Mouse (Mus musculus): ENCODE results near the gene Olfr116. TPM values are rescaled to one million over a fixed set of nuclear protein-coding genes. Genes with fewer than 3 reads are reported as not detected.

The Olfr116 gene
- not detected in 2 replicates for polyA plus RNA-seq (2012; ENCODE audit: insufficient read depth, insufficient read length, low replicate concordance, missing spikeins)

GRCm38 (mm10) chr17:37627009-37627408, at the start of gene Olfr116, which contains the start of gene Olfr115:
Gene Olfr116 (minus strand): TSS chr17:37627199.
Gene Olfr115 (minus strand): TSS chr17:37627109.
- Histone ChIP-seq H3K27ac (ENCODE audit: insufficient read depth, low read depth, low read length) (no peak within 1 kb of the TSS), H3K4me1 (ENCODE audit: control insufficient read depth, insufficient read depth, low read length) (no peaks in the 10 kb centered on the region), H3K4me3 (ENCODE audit: insufficient read depth, low read depth, low read length) (no peak within 1 kb of the TSS)
- WGBS: 85% methylated on average over 2 of the region's 2 CpGs
- no peak for TF ChIP-seq CTCF (IDR thresholded peaks at IDR 0.05; ENCODE audit: insufficient read depth, low read depth, low read length)
- no peak for TF ChIP-seq POLR2A (IDR thresholded peaks at IDR 0.05; ENCODE audit: insufficient read depth, low read depth, low read length)

- WGBS: 67% methylated on average over 2 of the region's 2 CpGs
- TF ChIP-seq POLR2A (IDR thresholded peaks at IDR 0.05; ENCODE audit: insufficient read depth, low read depth, low read length): no peak
- TF ChIP-seq CTCF (IDR thresholded peaks at IDR 0.05; ENCODE audit: insufficient read depth, low read depth, low read length): no peak
Observed at GRCm38 (mm10) chr17:37666688-37667087, 39.7 kb upstream of the Olfr116 start, which contains the start of gene Olfr118. Gene Olfr118 (plus strand): TSS chr17:37666988.

GRCm38 (mm10) chr17:37663682-37664081, 36.7 kb upstream of the Olfr116 start, which contains the start of gene Olfr117:
Gene Olfr117 (minus strand): TSS chr17:37663782.
- Histone ChIP-seq H3K27ac (ENCODE audit: insufficient read depth, low read depth, low read length) (no peak within 1 kb of the TSS), H3K4me3 (ENCODE audit: insufficient read depth, low read depth, low read length) (no peak within 1 kb of the TSS), H3K4me1 (ENCODE audit: control insufficient read depth, insufficient read depth, low read length) (no peaks in the 10 kb centered on the region)
- TF ChIP-seq POLR2A (IDR thresholded peaks at IDR 0.05; ENCODE audit: insufficient read depth, low read depth, low read length) (no peak), CTCF (IDR thresholded peaks at IDR 0.05; ENCODE audit: insufficient read depth, low read depth, low read length) (no peak)
- 60% methylated on average over 1 of the region's 1 CpGs for WGBS

More at GRCm38 (mm10) chr17:37666688-37667087, 39.7 kb upstream of the Olfr116 start, which contains the start of gene Olfr118:
- no peaks in the 10 kb centered on the region for H3K4me1 ChIP-seq (ENCODE audit: control insufficient read depth, insufficient read depth, low read length)
- no peak within 1 kb of the TSS for H3K4me3 ChIP-seq (ENCODE audit: insufficient read depth, low read depth, low read length)
- H3K27ac ChIP-seq (ENCODE audit: insufficient read depth, low read depth, low read length): no peak within 1 kb of the TSS

- H3K4me3 ChIP-seq (ENCODE audit: insufficient read depth, low read depth, low read length): no peak within 1 kb of the TSS
- H3K4me1 ChIP-seq (ENCODE audit: control insufficient read depth, insufficient read depth, low read length): no peaks in the 10 kb centered on the region
- H3K27ac ChIP-seq (ENCODE audit: insufficient read depth, low read depth, low read length): no peak within 1 kb of the TSS
- TF ChIP-seq CTCF (IDR thresholded peaks at IDR 0.05; ENCODE audit: insufficient read depth, low read depth, low read length) (no peak), POLR2A (IDR thresholded peaks at IDR 0.05; ENCODE audit: insufficient read depth, low read depth, low read length) (no peak)
Observed at GRCm38 (mm10) chr17:37592643-37593042, 34.4 kb downstream of the Olfr116 start, which contains the start of gene Olfr114. Gene Olfr114 (minus strand): TSS chr17:37592743.

- TF ChIP-seq CTCF (IDR thresholded peaks at IDR 0.05; ENCODE audit: insufficient read depth, low read depth, low read length): no peak
- no peaks in the 10 kb centered on the region for H3K4me1 ChIP-seq (ENCODE audit: control insufficient read depth, insufficient read depth, low read length)
- no peak within 1 kb of the TSS for H3K4me3 ChIP-seq (ENCODE audit: insufficient read depth, low read depth, low read length)
- H3K27ac ChIP-seq (ENCODE audit: insufficient read depth, low read depth, low read length): no peak within 1 kb of the TSS
Observed at GRCm38 (mm10) chr17:37577563-37577962, 49.4 kb downstream of the Olfr116 start, which contains the start of gene Olfr113. Gene Olfr113 (minus strand): TSS chr17:37577663.

Other genes with a start within 250 kb of the Olfr116 start
- gene Olfr105-ps, start 248.2 kb downstream of the Olfr116 start, polyA plus RNA-seq (2012; ENCODE audit: insufficient read depth, insufficient read length, low replicate concordance, missing spikeins): not detected in 2 replicates
- not detected in 2 replicates for gene Olfr106-ps, start 236.8 kb downstream of the Olfr116 start, polyA plus RNA-seq (2012; ENCODE audit: insufficient read depth, insufficient read length, low replicate concordance, missing spikeins)
- not detected in 2 replicates for gene Olfr107, start 228.0 kb downstream of the Olfr116 start, polyA plus RNA-seq (2012; ENCODE audit: insufficient read depth, insufficient read length, low replicate concordance, missing spikeins)
- gene Olfr108, start 181.7 kb downstream of the Olfr116 start, polyA plus RNA-seq (2012; ENCODE audit: insufficient read depth, insufficient read length, low replicate concordance, missing spikeins): not detected in 2 replicates
- not detected in 2 replicates for gene Olfr109, start 168.3 kb downstream of the Olfr116 start, polyA plus RNA-seq (2012; ENCODE audit: insufficient read depth, insufficient read length, low replicate concordance, missing spikeins)
- not detected in 2 replicates for gene H2-M2, start 143.6 kb downstream of the Olfr116 start, polyA plus RNA-seq (2012; ENCODE audit: insufficient read depth, insufficient read length, low replicate concordance, missing spikeins)
- gene Olfr110, start 134.7 kb downstream of the Olfr116 start, polyA plus RNA-seq (2012; ENCODE audit: insufficient read depth, insufficient read length, low replicate concordance, missing spikeins): not detected in 2 replicates
- not detected in 2 replicates for gene Olfr111, start 119.2 kb downstream of the Olfr116 start, polyA plus RNA-seq (2012; ENCODE audit: insufficient read depth, insufficient read length, low replicate concordance, missing spikeins)
- not detected in 2 replicates for gene Olfr112, start 57.7 kb downstream of the Olfr116 start, polyA plus RNA-seq (2012; ENCODE audit: insufficient read depth, insufficient read length, low replicate concordance, missing spikeins)
- not detected in 2 replicates for gene Olfr113, start 49.5 kb downstream of the Olfr116 start, polyA plus RNA-seq (2012; ENCODE audit: insufficient read depth, insufficient read length, low replicate concordance, missing spikeins)
- gene Olfr114, start 34.5 kb downstream of the Olfr116 start, polyA plus RNA-seq (2012; ENCODE audit: insufficient read depth, insufficient read length, low replicate concordance, missing spikeins): not detected in 2 replicates
- gene Olfr115, start 90 bp downstream of the Olfr116 start, polyA plus RNA-seq (2012; ENCODE audit: insufficient read depth, insufficient read length, low replicate concordance, missing spikeins): not detected in 2 replicates
- not detected in 2 replicates for gene Olfr117, start 36.6 kb upstream of the Olfr116 start, polyA plus RNA-seq (2012; ENCODE audit: insufficient read depth, insufficient read length, low replicate concordance, missing spikeins)
- gene Olfr118, start 39.8 kb upstream of the Olfr116 start, polyA plus RNA-seq (2012; ENCODE audit: insufficient read depth, insufficient read length, low replicate concordance, missing spikeins): not detected in 2 replicates
- gene Olfr119, start 69.4 kb upstream of the Olfr116 start, polyA plus RNA-seq (2012; ENCODE audit: insufficient read depth, insufficient read length, low replicate concordance, missing spikeins): not detected in 2 replicates
- gene Olfr120, start 94.6 kb upstream of the Olfr116 start, polyA plus RNA-seq (2012; ENCODE audit: insufficient read depth, insufficient read length, low replicate concordance, missing spikeins): not detected in 2 replicates
- not detected in 2 replicates for gene Olfr121, start 121.7 kb upstream of the Olfr116 start, polyA plus RNA-seq (2012; ENCODE audit: insufficient read depth, insufficient read length, low replicate concordance, missing spikeins)
- not detected in 2 replicates for gene Olfr122, start 141.4 kb upstream of the Olfr116 start, polyA plus RNA-seq (2012; ENCODE audit: insufficient read depth, insufficient read length, low replicate concordance, missing spikeins)
- not detected in 2 replicates for gene Olfr123, start 166.3 kb upstream of the Olfr116 start, polyA plus RNA-seq (2012; ENCODE audit: insufficient read depth, insufficient read length, low replicate concordance, missing spikeins)
- gene Olfr124, start 172.7 kb upstream of the Olfr116 start, polyA plus RNA-seq (2012; ENCODE audit: insufficient read depth, insufficient read length, low replicate concordance, missing spikeins): not detected in 2 replicates
- not detected in 2 replicates for gene Olfr125, start 205.8 kb upstream of the Olfr116 start, polyA plus RNA-seq (2012; ENCODE audit: insufficient read depth, insufficient read length, low replicate concordance, missing spikeins)
- gene Olfr126, start 220.3 kb upstream of the Olfr116 start, polyA plus RNA-seq (2012; ENCODE audit: insufficient read depth, insufficient read length, low replicate concordance, missing spikeins): not detected in 2 replicates